Mouse (Mus musculus): Measurements from ENCODE around the gene Inhba.

DNA sequence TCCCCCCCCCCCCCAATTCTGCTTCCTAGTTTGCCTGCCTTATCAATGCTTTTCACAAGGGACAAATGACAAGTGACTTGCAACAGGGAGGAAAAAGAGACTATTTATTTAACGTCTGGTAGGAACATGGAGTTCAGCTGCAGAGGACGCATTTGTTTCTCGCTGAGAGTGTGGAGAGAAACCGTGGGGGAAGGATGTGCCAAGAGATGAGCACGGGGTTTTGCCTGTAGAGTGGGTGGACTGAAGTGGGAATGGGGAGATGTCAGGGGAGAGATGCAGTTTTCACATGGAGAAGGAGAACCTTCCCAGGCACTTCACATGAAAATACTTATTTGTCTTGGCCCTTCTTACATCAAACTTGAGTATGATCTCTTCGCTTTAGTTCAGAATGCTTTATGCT is 9.5 kb downstream of the Inhba start:
- TF ChIP-seq GATA1 (IDR thresholded peaks at IDR 0.05; ENCODE audit: low read length) = no peak
- no peak for TF ChIP-seq TAL1 (IDR thresholded peaks at IDR 0.05; ENCODE audit: low read length)

Measured in erythroblast, embryonic 14.5 days (primary cell).